Mouse (Mus musculus): ENCODE results near the gene H2afy.

- TF ChIP-seq TAL1 (IDR thresholded peaks at IDR 0.05; ENCODE audit: low read length) (no peak), GATA1 (IDR thresholded peaks at IDR 0.05; ENCODE audit: low read length) (no peak)
Measured at GRCm38 (mm10) chr13:56084146-56084905, 51.8 kb downstream of the H2afy start.

All from erythroblast, embryonic 14.5 days (primary cell).